Mouse (Mus musculus): ENCODE results near the gene Fam166b.
A peak's percentile ranks its signal among the peaks of the same experiment; 100 is the strongest.

The Fam166b gene

DNA sequence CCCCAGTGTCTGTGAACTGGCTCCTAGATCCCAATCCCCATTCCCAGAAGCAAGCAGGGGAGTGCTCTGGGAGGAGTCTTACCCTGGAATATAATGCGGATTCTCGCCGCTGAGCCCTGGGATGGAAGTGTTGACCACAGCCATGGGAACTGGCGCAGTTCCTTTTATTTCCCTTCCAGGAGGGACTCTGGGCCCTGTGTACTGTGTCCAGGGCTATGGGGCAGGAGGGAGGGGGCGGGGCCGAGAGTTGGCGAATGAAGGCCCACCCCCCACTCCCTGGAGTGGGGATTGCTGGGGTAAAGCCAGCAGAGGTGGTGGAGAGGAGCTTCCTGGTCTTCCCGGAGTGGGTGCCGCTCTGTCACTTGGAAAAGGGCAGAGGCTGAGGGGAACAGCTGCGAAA is at the start of gene Fam166b:
Gene Fam166b, minus strand, starts transcription at position 189 of the 400 bp plus-strand sequence.
- no peak for DNase-seq

DNA sequence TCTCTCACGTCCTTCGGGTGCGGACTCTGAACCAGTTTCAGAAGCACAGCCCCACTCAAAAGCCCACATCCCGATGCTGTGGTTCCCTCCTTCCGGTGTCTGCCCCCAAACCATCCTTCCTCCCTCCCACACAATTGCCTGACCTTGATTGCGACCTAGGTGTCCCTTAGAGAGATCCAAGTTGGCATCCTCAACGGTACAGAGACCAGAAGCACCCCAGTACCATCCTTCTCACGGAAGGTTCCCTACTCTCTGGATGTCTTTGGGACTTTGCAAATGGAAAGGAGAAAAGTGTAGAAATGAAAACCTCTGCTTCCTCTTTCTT is 49.6 kb upstream of the Fam166b start:
- DNase-seq: no peak

DNA sequence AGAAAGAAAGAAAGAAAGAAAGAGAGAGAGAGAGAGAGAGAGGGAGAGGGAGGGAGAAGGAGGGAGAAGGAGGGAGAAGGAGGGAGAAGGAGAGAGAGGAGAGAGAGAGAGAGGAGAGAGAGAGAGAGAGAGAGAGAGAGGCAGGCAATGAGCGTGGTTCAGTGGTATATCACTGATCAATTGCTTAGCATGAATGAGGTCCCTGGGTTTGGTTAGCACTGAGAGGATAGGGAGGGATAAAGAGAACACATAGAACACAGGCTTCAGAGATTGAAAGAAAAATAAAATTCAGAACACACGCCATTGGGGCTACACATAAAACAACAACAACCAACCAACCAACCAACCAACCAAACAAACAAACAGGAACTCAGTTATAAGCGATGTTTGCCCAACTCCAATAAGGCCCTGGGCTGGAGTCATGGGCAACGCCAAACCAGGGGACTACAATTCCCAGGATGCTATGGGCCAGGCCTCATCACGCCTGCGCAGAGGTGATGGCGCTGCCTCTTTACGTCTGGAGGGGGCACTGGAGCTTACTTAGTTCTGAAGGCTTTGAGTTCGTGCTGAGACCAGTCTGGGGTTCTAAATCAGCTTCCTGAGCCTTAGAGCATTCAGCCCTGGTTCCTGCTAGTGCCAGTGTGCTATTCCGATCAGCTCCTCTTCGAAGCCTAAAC is 49.1 kb upstream of the Fam166b start:
- peak; percentile 92 for DNase-seq

DNA sequence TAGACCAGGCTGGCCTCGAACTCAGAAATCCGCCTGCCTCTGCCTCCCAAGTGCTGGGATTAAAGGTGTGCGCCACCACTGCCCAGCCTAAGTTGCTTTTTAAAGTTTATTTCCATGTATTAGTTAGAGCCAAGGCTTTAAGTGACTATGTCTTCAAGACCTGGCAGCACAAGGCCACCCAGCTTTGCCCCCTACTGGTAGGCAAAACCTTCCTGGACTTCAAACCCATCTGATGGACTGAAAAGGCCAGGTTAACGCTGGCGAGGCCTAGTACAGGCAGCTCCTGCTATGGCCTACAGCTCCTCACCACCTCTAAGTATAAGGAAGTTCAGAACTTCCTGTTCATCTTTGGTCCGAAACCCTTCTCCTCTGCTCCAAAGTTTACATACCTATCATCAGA is 47.7 kb upstream of the Fam166b start:
- DNase-seq: no peak

DNA sequence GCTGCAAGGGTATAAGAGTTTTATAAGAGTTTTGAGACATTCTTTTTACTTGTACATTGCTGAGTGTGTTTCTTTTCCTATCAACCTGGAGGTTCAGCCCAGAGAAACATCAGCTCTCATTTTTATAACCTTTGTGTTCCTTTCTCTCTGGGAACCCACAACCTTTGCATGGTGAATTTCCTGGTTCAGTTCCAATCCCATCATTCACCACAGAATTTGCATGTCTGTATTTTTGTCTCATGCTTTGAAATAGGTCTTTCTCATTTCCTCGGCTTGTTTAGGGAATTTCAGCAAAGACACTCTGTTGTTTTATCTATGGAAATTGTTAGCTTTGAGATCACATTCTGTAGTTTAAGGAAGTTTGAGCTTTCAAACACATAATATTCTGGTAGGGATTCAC is 44.7 kb upstream of the Fam166b start:
- no peak for DNase-seq

DNA sequence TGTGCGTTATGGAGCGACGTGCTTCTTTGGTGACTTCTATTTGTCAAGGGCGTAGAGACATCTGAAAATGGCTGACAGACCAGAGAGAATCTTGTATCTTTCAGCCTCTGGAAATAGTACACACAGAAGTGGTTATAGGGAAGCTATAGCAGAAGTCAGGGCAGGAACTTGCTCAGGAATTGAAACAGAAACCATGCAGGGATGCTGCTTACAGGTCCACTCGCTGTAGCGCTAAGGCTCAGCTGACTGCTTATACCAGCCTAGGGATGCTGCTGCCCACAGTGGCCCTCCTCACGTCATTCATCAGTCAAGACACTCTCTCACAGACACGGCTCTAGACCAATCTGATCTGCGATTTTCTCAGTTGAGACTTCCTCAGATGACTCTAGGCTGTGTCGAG is 41.4 kb upstream of the Fam166b start:
- no peak for DNase-seq

DNA sequence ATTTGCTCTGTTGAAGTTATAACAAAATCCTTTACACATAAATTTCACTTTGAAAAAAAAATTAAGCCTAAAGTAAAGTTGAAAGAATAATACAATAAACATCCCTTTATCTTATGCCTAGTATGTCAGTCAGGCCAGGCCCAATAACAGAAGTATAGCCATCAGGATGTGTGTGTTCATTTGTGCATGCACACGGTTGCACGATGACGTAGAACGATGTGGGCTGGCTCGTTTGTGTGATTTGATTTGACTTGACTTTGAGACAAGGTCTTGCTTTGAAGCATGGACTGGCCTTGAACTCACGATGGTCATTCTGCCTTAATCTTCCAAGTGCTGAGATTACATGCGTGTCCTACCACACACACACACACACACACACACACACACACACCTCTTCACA is 37.9 kb upstream of the Fam166b start:
- DNase-seq: no peak

DNA sequence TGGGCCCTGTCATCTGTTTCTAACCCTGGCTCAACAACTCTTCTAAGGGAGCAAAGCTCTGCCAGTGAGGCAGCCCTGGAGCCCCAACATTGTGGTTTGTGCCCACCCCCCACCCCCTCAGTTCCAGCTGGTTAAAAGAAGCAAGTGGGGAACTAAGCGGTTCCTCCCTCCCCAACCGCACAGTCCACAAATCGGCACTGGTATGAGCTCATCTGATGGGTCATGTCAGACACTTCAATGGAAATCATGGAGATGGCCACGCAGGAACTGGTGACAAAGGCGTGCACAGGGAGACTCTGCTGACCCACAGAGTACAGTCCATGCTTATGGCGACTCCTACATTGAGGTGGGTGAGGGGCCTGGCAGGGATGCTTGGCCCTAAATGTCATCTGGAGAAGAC is 37.0 kb upstream of the Fam166b start:
- no peak for DNase-seq

DNA sequence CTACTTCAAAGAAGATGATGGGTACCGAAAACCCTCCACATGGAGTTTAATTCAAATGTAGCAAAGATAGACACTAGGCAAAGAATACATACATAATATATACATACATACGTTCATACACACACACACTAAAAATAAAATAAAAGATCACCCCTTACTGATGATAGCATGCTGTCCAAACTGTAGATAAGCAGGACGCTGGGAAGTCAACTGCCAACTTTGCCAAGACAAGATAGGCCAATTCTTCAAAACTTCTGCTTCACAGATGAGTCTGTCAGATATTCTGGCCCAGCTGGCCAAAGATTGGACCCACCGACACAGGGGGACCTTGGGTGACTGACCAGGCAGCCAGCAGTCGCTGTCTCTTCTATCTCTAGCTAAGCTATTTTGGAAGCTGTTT is 34.2 kb upstream of the Fam166b start:
- no peak for DNase-seq

DNA sequence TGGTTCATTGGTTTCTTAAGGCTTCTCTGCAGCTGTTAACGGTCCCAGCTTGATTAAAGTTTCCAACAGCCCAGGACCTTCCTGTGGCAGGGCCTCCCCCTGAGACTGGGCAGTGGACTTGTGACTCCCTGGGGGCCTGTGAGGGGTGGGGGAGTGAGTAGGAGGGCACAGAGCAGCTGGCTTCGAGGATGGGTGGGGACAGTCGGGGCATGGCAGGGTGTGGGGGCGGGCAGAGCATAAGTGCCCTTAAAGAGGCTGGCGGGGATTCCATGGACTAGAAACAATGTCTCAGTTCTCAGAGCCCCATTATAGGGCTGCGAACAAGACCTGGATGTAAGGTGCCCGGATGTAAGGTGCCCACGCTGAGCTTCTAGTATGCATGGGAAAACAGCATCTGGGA is 28.2 kb upstream of the Fam166b start:
- no peak for DNase-seq

DNA sequence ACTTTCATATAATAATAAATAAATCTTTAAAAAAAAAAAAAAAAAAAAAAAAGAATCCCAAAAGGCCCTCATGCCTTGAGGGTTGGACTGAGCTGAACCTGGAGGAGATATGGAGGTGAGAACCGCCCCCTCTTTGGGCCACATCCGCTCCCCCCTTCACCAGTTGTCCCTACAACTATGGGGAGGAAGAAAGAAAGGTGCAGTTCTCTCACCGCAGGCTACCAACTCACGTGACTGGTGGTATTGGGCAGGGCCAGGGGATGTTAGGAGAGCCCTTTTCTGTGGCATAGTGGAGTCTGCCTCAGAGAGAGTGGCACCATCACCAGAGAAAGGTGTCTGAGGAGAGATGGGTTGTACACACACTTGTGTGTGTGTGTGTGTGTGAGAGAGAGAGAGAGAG is 27.5 kb upstream of the Fam166b start:
- no peak for DNase-seq

DNA sequence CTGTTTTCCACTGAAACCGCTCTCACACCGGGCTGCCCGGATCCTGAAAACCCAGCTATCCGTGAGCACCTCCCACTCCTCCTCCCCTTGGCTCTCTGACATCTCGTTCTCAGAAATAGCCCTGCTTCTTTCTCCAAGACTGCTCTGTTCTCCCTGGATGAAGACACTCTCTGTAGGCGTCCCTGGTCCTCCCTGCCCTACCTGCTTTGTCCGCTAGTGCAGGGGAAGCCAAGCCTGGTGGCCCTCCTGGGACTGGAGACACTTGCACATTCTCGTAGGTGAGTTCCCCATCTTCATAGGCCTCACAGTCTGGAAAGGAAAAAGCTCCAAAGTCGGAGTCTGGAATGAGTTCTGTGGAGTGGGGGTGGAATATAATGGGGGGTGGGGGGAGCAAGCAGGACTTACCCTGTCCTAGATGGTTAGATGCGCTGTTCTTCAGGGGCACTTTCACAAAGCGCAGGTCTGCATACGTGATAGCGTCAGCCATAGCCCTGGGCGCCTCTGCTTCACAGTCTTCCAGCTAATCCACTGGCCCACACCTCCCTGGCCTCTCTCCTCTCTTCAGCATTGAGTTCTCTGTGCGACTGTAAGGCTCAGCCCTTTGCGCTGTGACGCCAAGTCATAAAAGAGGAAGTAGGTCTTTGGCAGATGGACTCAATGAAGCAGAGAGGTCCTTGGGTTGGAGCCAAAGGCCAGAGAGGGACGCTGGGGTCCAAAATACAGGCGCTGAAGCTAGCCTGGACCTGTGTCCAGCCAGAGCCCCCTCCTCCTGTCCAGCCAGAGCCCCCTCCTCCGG is 25.3 kb upstream of the Fam166b start, which contains the start of gene Cd72:
Gene Cd72, minus strand, starts transcription at position 588 of the 796 bp plus-strand sequence.
- DNase-seq: no peak

DNA sequence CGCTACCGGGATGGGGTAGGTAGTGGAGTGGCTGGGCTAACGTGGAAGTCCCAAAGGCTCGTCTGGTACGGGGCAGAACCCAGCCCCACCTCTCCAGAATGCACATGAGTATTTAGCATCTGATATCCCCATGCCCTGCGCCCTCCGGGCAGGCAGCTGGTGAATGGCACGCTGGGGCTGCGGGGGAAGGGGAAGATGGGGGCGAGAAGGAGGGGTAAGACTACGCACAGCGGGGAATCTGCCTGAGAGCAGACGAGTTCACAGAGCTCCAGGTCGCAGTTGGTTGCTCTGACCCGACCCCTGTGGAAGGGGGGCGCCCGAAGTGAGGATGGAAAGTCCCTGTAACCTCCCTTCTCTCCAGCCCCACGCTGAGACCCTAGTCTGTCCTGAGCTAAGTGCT is 24.5 kb upstream of the Fam166b start:
- no peak for DNase-seq

DNA sequence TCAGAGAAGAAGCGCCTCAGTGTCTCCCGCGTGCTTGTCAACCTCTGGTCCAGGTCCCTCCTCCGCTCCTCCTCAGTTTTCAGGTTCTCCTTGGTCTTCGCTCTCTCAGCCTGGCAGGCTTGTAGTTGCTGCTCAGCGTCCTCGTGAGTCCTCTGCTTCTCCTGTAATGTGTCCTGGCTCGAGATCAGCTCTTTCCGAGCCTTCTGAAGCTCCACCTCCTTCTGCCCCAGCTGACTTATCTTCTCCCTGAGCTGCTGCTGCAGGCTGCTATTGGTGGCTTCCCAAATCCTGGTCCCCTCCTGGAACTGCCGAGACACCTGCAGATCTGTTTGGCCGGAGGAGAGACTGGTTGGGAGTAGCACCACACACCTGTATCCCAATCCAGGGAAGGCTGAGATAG is 23.4 kb upstream of the Fam166b start:
- no peak for DNase-seq

DNA sequence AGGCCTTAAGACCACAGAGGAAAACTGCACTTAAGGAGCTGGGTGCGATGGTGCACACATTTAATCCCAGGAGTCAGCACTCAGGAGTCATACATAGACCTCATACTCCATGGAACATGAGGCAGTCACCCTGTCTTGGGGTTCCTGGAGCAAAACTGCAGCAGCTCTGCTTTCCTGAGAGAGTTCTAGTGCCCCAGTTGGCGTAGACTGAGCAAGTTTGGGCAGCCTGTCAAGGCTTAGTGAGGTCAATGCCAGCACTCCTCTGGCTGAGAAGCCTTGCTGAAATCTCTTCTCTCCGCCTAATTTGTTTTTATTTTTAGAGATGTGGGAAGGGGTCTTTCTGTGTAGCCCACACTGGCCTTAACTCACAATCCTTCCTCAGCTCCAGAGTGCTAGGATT is 19.6 kb upstream of the Fam166b start:
- no peak for DNase-seq

DNA sequence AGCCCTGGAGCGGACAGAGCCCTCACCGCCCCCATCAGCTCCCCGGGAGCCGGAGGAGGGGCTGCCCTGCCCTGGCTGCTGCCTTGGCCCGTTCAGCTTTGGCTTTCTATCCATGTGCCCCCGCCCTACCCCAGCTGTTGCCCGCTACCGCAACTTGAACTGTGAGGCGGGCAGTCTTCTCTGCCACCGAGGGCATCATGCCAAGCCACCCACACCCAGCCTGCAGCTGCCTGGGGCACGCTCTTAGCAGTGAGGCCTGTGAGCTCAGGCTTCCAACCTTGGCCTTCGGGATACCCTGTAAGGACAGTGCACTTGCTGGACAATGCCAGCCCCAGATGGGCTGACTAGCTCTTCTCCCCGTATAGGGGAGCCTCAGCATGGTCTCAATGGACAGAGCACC is 18.3 kb upstream of the Fam166b start:
- DNase-seq: no peak

DNA sequence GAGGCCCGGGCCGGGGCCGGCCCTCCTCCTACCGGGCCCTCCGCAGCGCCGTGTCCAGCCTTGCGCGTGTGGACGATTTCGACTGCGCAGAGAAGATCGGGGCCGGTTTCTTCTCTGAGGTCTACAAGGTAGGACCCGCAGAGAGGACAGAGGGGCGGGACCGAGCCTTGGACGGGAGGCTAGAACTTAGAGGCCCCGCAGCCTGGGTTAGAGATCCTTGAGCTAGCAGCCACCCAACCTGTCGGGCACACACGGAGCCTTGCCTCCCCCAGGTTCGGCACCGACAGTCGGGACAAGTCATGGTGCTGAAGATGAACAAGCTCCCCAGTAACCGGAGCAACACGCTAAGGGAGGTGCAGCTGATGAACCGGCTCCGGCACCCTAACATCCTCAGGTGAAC is 14.6 kb upstream of the Fam166b start:
- no peak for DNase-seq

DNA sequence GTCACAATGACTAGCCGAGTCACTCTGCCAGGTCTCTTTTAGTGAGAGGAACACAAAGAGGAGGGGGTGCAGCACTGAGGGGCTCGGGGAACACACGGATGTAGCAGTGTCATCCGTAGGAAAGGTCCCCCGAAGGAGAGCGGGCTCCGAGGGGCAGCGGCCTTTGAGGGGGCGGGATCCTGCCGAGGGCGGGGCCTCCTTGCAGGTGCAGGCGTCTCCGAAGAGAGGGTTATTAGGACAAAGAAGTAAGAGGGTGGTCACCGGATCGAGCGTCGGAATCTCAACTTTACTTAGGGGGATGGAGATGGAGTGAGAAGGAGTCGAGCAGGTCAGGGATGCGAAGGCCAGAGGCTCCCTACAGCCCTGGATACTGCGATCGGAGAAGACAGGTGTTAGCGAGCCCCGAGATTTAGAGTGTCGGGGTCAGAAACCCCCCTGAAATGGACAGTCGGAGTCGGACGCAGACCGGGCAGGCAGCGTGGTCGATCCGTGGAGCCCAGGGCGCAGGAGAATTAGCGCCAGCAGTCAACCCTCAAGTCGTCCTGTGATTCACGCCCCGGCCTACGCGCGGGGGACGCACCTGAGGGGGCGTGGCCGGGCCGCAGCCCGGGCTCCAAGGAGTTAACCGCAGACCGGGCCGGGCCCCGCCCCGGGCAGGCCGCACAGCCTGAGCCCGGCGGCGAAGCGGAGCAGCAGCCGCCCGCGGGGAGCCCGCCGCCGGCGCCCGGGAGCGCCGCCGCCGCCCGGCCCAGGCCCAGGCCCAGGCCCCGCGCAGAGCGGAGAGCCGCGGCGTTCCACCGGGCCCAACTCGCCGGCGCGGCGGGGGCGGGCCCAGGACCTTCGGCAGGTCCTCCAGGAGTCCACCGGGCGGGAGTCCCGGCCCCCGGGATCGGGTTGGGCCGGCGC is 13.8 kb upstream of the Fam166b start:
- DNase-seq: peak; percentile 75

DNA sequence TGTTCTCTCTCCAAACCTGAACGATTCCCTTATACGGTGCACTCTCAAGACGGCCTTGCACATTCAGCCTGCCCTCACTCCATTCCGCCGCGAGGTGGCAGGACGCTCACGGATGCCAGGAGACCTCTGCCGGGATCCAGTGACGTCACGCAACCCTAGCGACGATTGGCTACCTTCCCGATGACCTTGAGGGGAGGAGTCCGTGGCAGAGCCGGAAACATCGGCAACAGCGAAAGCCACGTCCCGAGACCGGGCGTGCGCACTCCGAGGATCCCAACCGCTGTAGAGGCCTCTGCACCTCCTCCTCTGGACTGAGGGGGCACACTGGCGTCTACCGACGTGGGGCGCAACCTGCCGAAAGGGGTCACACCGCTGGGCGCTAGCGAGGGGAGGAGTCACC is 13.1 kb upstream of the Fam166b start:
- DNase-seq: peak; percentile 99

DNA sequence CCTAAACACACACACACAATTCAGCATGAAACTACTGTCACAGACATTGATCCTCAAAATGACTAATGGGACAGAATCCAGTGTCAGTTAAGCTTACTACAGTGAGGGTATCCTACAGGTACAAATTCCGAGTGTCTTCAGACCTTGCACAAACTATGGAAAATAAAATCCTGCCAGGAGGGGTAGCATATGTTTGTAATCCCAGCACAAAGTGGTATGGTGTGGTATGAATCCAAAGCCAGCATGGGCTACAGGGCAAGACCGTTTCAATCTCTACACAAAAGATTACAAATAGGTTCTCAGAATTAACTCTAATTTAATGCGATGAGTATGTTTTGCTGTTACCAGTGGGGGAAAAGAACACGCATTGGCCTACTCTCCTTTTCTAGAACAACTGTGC is 12.7 kb upstream of the Fam166b start, which contains the start of gene Tesk1:
Gene Tesk1, plus strand, starts transcription at position 301 of the 400 bp plus-strand sequence.
- DNase-seq: no peak

DNA sequence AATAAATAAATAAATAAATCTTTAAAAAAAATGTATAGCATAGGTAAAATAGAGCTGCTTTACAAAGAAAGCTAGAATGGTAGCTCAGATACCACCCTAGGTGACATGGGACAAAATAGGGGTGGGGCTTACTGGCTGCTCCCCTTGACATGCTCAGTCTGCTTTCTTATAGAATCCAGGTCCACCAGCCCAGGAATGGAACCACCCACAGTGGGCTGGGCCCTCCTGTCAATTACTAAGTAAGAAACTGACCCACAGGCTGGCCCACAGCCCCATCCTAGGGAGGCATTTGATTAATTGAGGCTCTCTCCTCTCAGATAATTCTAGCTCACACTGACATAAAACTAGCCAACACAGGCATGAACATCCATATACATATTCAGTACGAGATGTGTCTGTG is 3.9 kb upstream of the Fam166b start:
- DNase-seq: no peak

DNA sequence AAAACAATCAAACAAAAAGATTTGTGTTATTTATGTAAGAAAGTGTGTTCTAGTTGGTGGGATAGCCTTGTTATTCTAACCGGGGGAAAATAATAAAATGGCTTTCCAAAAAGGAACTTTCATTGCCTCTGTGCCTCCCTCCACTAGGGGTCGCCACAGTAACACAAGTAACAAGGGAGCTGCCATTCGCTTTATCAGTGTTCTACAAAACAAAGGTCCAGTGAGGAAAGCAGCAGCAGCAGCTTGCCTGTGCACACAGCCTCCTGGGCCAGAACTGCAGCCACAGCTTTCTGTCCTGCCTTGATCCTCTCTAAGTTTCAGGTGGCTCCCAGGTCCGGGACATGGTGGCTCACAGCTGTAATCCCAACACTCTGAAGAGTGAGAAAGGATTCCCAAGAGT is 2.8 kb upstream of the Fam166b start:
- peak; percentile 85 for DNase-seq

DNA sequence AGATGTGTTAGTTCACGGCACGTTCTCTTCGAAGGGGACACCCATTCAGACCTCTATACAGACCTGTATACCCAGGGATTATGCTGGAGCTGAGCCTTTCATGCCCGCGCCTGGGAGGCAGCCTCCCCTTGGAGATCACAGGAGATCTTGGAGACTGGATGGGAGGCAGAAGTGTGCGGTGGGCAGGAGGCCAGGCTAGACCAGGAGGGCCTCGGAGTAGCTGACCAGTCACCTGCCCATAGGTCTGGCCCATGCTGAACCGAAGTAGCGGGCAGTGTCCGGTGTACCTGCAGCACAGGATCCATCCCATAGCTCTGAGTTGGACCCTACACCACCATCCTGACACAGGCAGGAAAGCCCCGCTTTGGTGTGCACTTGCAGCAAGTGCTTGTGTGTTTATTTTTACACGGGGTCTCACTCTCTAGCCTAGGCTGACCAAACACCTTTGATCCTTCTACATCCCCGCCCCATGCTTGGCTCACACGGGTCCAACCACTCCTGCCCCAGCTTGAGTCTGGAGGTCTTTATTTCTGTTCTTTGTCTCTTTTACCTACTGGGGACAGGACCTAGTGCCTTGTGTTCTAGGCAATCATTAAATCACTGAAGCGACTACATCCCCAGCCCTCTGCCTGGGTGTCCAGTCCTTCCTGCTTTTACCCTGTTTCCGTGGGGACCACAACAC is 613 bp downstream of the Fam166b start:
- no peak for DNase-seq
